Mouse (Mus musculus) liver, embryonic 14.5 days (tissue): ENCODE measurements around the gene Nt5e.

ENCODE experiments used
- CTCF ChIP-seq: IDR thresholded peaks from 2 replicates; pipeline ENCODE4 v1.5.1; 2016; ENCODE audit warnings: antibody characterized with exemption, low read depth, control low read depth
- EP300 ChIP-seq: IDR thresholded peaks from 2 replicates; pipeline ENCODE4 v1.6.1; 2016; ENCODE audit warnings: antibody characterized with exemption, low read depth

GRCm38 (mm10) chr9:88329166-88329748 lies 2.3 kb downstream of the Nt5e start:
- TF ChIP-seq CTCF (no peak), EP300 (no peak)
